Mouse (Mus musculus) heart, embryonic 14.5 days (tissue): ENCODE measurements at regions not wholly inside any gene's neighbourhood (a gene's known extent, or its start where the extent isn't known, plus 50 kb on each side); places are given as distances from the start of the nearest gene placed in this dataset.
A peak's percentile ranks its signal among the peaks of the same experiment; 100 is the strongest.

Source experiments
- ATAC-seq: fragments of 200-750 bp; cut with Nextera tagmentation; 2 replicates; pipeline ENCODE4 v1.8.0; 2017; ENCODE audit warnings: low read depth, moderate TSS enrichment; ENCODE audit not compliant: insufficient number of reproducible peaks, insufficient read depth, low FRiP score
- H3K27ac ChIP-seq, 2 experiments: fragments of 200-500 bp in 1 of 2; fragments of 300-500 bp in 1 of 2; sonication (generic) in 1 of 2; replicated peaks in 1 of 2; 2 replicates each; pipeline ENCODE4 v1.5.1; 2012 to 2014; ENCODE audit warnings: low read depth in 2 of 2, low read length in 2 of 2, control low read depth in 1 of 2, mild to moderate bottlenecking in 1 of 2, mixed read lengths in 1 of 2; ENCODE audit not compliant: control insufficient read depth in 1 of 2, insufficient read depth in 1 of 2
- H3K27me3 ChIP-seq: fragments of 300-500 bp; sonication (generic); 2 replicates; pipeline ENCODE4 v1.6.1; 2014; ENCODE audit warnings: mild to moderate bottlenecking, low read length, control low read depth; ENCODE audit not compliant: control insufficient read depth, insufficient read depth
- H3K36me3 ChIP-seq: fragments of 300-500 bp; sonication (generic); 2 replicates; pipeline ENCODE4 v1.6.1; 2014; ENCODE audit warnings: mild to moderate bottlenecking, control low read depth, low read length, mixed read lengths; ENCODE audit not compliant: control insufficient read depth, insufficient read depth
- H3K4me1 ChIP-seq, 2 experiments: fragments of 200-500 bp in 1 of 2; fragments of 300-500 bp in 1 of 2; sonication (generic) in 1 of 2; 2 replicates each; pipeline ENCODE4 v1.6.1; 2012 to 2014; ENCODE audit warnings: low read length in 2 of 2, control low read depth in 1 of 2, mixed read lengths in 1 of 2; ENCODE audit not compliant: control insufficient read depth in 2 of 2, insufficient read depth in 2 of 2
- H3K4me2 ChIP-seq: fragments of 300-500 bp; sonication (generic); 2 replicates; pipeline ENCODE4 v1.6.1; 2014; ENCODE audit warnings: mild to moderate bottlenecking, low read length
- H3K4me3 ChIP-seq, 2 experiments: fragments of 200-500 bp in 1 of 2; fragments of 300-500 bp in 1 of 2; sonication (generic) in 1 of 2; 2 replicates each; pipeline ENCODE4 v1.5.1; 2012 to 2014; ENCODE audit warnings: low read length in 2 of 2, mild to moderate bottlenecking in 2 of 2, control low read depth in 1 of 2, low read depth in 1 of 2, moderate library complexity in 1 of 2; ENCODE audit not compliant: control insufficient read depth in 1 of 2, insufficient read depth in 1 of 2
- H3K9ac ChIP-seq: fragments of 300-500 bp; sonication (generic); 2 replicates; pipeline ENCODE4 v1.6.1; 2014; ENCODE audit warnings: mild to moderate bottlenecking, low read length
- H3K9me3 ChIP-seq: fragments of 300-500 bp; sonication (generic); 2 replicates; pipeline ENCODE4 v1.6.1; 2016; ENCODE audit warnings: low read length, control low read depth; ENCODE audit not compliant: control insufficient read depth
- WGBS: fragments of 180-500 bp; shearing (Covaris S2); extraction: QIAGEN DNeasy Blood & Tissue Kit; methylation state at CpG from one replicate; pipeline ENCODE4 v1.1.7; 2014; 5-methylcytosine and 5-hydroxymethylcytosine counted together

- 33% methylated on average over 3 of the region's 3 CpGs for WGBS
- no peak for ATAC-seq
Measured at GRCm38 (mm10) chr15:60692149-60692548, 161.4 kb downstream of the Fam84b start.

GRCm38 (mm10) chr15:60677397-60677796, 176.2 kb downstream of the Fam84b start:
- Histone ChIP-seq H3K9ac (no peak overlapping the region), H3K9me3 (no peaks in the 10 kb centered on the region), H3K27me3 (no peaks in the 10 kb centered on the region), H3K36me3 (no peaks in the 10 kb centered on the region), H3K27ac (no peak overlapping the region), H3K4me1 (no peaks in the 10 kb centered on the region), H3K4me3 (no peak overlapping the region), H3K4me2 (no peak overlapping the region)
- ATAC-seq: no peak
- 69% methylated on average over 3 of the region's 3 CpGs for WGBS

More at GRCm38 (mm10) chr15:60692149-60692548, 161.4 kb downstream of the Fam84b start:
- no peak overlapping the region for H3K4me3 ChIP-seq
- peak overlapping the region in 1 of 2 experiments; percentile 4; a peak in 1 of 4 replicates for H3K27ac ChIP-seq
- H3K4me1 ChIP-seq: peaks cover 2 to 5% of the 10 kb centered on the region in 2 experiments; a peak in 2 of 4 replicates
- no peaks in the 10 kb centered on the region for H3K36me3 ChIP-seq
- no peaks in the 10 kb centered on the region for H3K27me3 ChIP-seq
- H3K9ac ChIP-seq: no peak overlapping the region
- H3K9me3 ChIP-seq: no peaks in the 10 kb centered on the region
- no peak overlapping the region for H3K4me2 ChIP-seq

GRCm38 (mm10) chr15:60657572-60657971, 196.0 kb downstream of the Fam84b start:
- H3K36me3 ChIP-seq: no peaks in the 10 kb centered on the region

GRCm38 (mm10) chr15:60655113-60655512, 198.5 kb downstream of the Fam84b start:
- H3K9me3 ChIP-seq: no peaks in the 10 kb centered on the region
- H3K27me3 ChIP-seq: no peaks in the 10 kb centered on the region
- H3K4me2 ChIP-seq: no peak overlapping the region
- no peak overlapping the region for H3K9ac ChIP-seq
- H3K27ac ChIP-seq: no peak overlapping the region
- no peak overlapping the region for H3K4me3 ChIP-seq
- no peaks in the 10 kb centered on the region for H3K36me3 ChIP-seq
- H3K4me1 ChIP-seq: no peaks in the 10 kb centered on the region
- 40% methylated on average over 3 of the region's 3 CpGs for WGBS
- no peak for ATAC-seq

More at GRCm38 (mm10) chr15:60657572-60657971, 196.0 kb downstream of the Fam84b start:
- Histone ChIP-seq H3K27me3 (no peaks in the 10 kb centered on the region), H3K27ac (no peak overlapping the region), H3K4me3 (no peak overlapping the region), H3K9me3 (no peaks in the 10 kb centered on the region), H3K4me1 (no peaks in the 10 kb centered on the region), H3K4me2 (no peak overlapping the region), H3K9ac (no peak overlapping the region)
- WGBS: 68% methylated on average over 7 of the region's 7 CpGs
- no peak for ATAC-seq

GRCm38 (mm10) chr15:60649252-60649651, 204.3 kb downstream of the Fam84b start:
- no peak for ATAC-seq
- no peaks in the 10 kb centered on the region for H3K9me3 ChIP-seq
- 89% methylated on average over 2 of the region's 2 CpGs for WGBS
- H3K27me3 ChIP-seq: no peaks in the 10 kb centered on the region
- no peak overlapping the region for H3K4me2 ChIP-seq
- no peaks in the 10 kb centered on the region for H3K4me1 ChIP-seq
- no peak overlapping the region for H3K27ac ChIP-seq
- H3K9ac ChIP-seq: no peak overlapping the region
- no peaks in the 10 kb centered on the region for H3K36me3 ChIP-seq
- H3K4me3 ChIP-seq: no peak overlapping the region

GRCm38 (mm10) chr15:60641770-60642169, 211.8 kb downstream of the Fam84b start:
- Histone ChIP-seq H3K36me3 (no peaks in the 10 kb centered on the region), H3K4me2 (no peak overlapping the region), H3K9me3 (no peaks in the 10 kb centered on the region), H3K4me3 (no peak overlapping the region), H3K9ac (no peak overlapping the region), H3K27me3 (no peaks in the 10 kb centered on the region), H3K27ac (no peak overlapping the region), H3K4me1 (no peaks in the 10 kb centered on the region)
- no peak for ATAC-seq
- 66% methylated on average over 1 of the region's 1 CpGs for WGBS

GRCm38 (mm10) chr15:60633457-60633850, 220.1 kb downstream of the Fam84b start:
- Histone ChIP-seq H3K9ac (no peak overlapping the region), H3K4me1 (no peaks in the 10 kb centered on the region), H3K27me3 (no peaks in the 10 kb centered on the region), H3K9me3 (no peaks in the 10 kb centered on the region), H3K4me3 (no peak overlapping the region), H3K27ac (no peak overlapping the region), H3K36me3 (no peaks in the 10 kb centered on the region), H3K4me2 (no peak overlapping the region)
- ATAC-seq: no peak
- 79% methylated on average over 3 of the region's 3 CpGs for WGBS

- H3K9ac ChIP-seq: no peak overlapping the region
- H3K36me3 ChIP-seq: no peaks in the 10 kb centered on the region
- H3K27me3 ChIP-seq: no peaks in the 10 kb centered on the region
- H3K4me1 ChIP-seq: no peaks in the 10 kb centered on the region
- 74% methylated on average over 4 of the region's 4 CpGs for WGBS
- H3K9me3 ChIP-seq: no peaks in the 10 kb centered on the region
- ATAC-seq: no peak
- no peak overlapping the region for H3K4me2 ChIP-seq
- H3K4me3 ChIP-seq: no peak overlapping the region
- H3K27ac ChIP-seq: no peak overlapping the region
Measured at GRCm38 (mm10) chr15:60632789-60633456, 220.7 kb downstream of the Fam84b start.
